Mouse (Mus musculus) yolk sac, embryonic 10.5 days (tissue): ENCODE results near the gene Tpcn2.
A peak's percentile ranks its signal among the peaks of the same experiment; 100 is the strongest.

Experiments used
- DNase-seq: peaks from one replicate; pipeline ENCODE4 v3.0.0-alpha.2; 2017; ENCODE audit warnings: low spot score

The Tpcn2 gene

GRCm38 (mm10) chr7:145283487-145284187 lies at the start of gene Tpcn2:
Gene Tpcn2 (minus strand): TSS chr7:145284011.
- peak; percentile 92 for DNase-seq

GRCm38 (mm10) chr7:145332376-145333041 lies 48.7 kb upstream of the Tpcn2 start:
- no peak for DNase-seq

GRCm38 (mm10) chr7:145330641-145331040 lies 46.8 kb upstream of the Tpcn2 start:
- DNase-seq = no peak

- no peak for DNase-seq
These were observed 46.2 kb upstream of the Tpcn2 start for GRCm38 (mm10) chr7:145329982-145330381.

GRCm38 (mm10) chr7:145325697-145326096 lies 41.9 kb upstream of the Tpcn2 start:
- DNase-seq = no peak

- DNase-seq = no peak
These were observed 39.8 kb upstream of the Tpcn2 start for GRCm38 (mm10) chr7:145323607-145324006.

- no peak for DNase-seq
These were observed 35.7 kb upstream of the Tpcn2 start for GRCm38 (mm10) chr7:145319481-145319880.

- no peak for DNase-seq
These were observed 33.7 kb upstream of the Tpcn2 start for GRCm38 (mm10) chr7:145317522-145317921.

GRCm38 (mm10) chr7:145314785-145315411 lies 31.1 kb upstream of the Tpcn2 start, which contains the start of gene Mrgprd:
Gene Mrgprd (plus strand): TSS chr7:145314835.
- DNase-seq = no peak

GRCm38 (mm10) chr7:145312137-145312536 lies 28.3 kb upstream of the Tpcn2 start:
- DNase-seq = no peak

- DNase-seq = no peak
These were observed 26.7 kb upstream of the Tpcn2 start for GRCm38 (mm10) chr7:145310526-145310925.

- no peak for DNase-seq
These were observed 26.1 kb upstream of the Tpcn2 start for GRCm38 (mm10) chr7:145309877-145310276.

GRCm38 (mm10) chr7:145308866-145309265 lies 25.1 kb upstream of the Tpcn2 start:
- no peak for DNase-seq

GRCm38 (mm10) chr7:145308061-145308675 lies 24.4 kb upstream of the Tpcn2 start:
- DNase-seq = no peak

GRCm38 (mm10) chr7:145307636-145308035 lies 23.8 kb upstream of the Tpcn2 start:
- DNase-seq = no peak

GRCm38 (mm10) chr7:145304153-145304552 lies 20.3 kb upstream of the Tpcn2 start:
- DNase-seq = no peak

- peak; percentile 86 for DNase-seq
These were observed 18.9 kb upstream of the Tpcn2 start for GRCm38 (mm10) chr7:145302488-145303285.

- DNase-seq = no peak
These were observed 17.7 kb upstream of the Tpcn2 start for GRCm38 (mm10) chr7:145301341-145302005.

GRCm38 (mm10) chr7:145301008-145301340 lies 17.2 kb upstream of the Tpcn2 start:
- DNase-seq = no peak

- no peak for DNase-seq
These were observed 16.7 kb upstream of the Tpcn2 start, which contains the start of gene Mrgprf for GRCm38 (mm10) chr7:145300321-145301007. Gene Mrgprf (plus strand): TSS chr7:145300828.
